Mouse (Mus musculus) olfactory bulb, adult 2 months (tissue): ENCODE measurements around the gene Phf6.

Source experiments
- CTCF ChIP-seq: fragments of 200-500 bp; IDR thresholded peaks from 2 replicates; pipeline ENCODE4 v1.5.1; 2012; ENCODE audit warnings: low read depth, mild to moderate bottlenecking, low read length, moderate library complexity; ENCODE audit not compliant: insufficient read depth
- POLR2A ChIP-seq: fragments of 200-500 bp; IDR thresholded peaks from 2 replicates; pipeline ENCODE4 v1.6.1; 2012; ENCODE audit warnings: mild to moderate bottlenecking, low read depth, low read length, moderate library complexity; ENCODE audit not compliant: insufficient read depth

DNA sequence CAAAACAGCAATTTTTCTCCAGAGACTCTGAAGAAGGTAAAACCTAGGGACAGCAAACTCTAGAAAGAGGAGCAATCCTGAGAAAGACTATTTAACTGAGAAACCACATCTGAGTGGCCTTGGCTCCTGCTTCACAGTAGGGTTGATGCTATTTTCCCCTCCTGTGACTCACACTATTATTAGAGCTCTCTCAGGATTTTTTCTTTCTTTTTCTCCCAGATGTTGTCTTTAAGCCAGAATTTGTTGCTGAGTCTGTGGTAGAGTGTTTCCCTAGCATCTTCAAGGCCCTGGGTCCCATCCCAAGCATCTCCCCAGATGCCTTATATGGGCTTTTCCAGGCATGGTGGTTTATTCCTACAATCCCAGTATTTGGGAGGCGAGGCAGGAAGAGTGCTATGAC is 60.1 kb downstream of the Phf6 start:
- no peak for TF ChIP-seq CTCF
- no peak for TF ChIP-seq POLR2A
